Mouse (Mus musculus): ENCODE results near the gene Etv6. TPM values are rescaled to one million over a fixed set of nuclear protein-coding genes. Genes with fewer than 3 reads are reported as not detected.

The Etv6 gene
- polyA plus RNA-seq, 1 experiment from 2014 or later: 6.9 TPM

- no peak overlapping the region for H3K4me2 ChIP-seq
- no peak overlapping the region for H3K27ac ChIP-seq (replicated peaks)
- H3K9ac ChIP-seq: no peak overlapping the region
- H3K4me3 ChIP-seq: no peak overlapping the region
- 12% methylated on average over 5 of the region's 5 CpGs for WGBS
- no peaks in the 10 kb centered on the region for H3K9me3 ChIP-seq
- ATAC-seq (ENCODE audit: low read depth): no peak
- H3K27me3 ChIP-seq: no peaks in the 10 kb centered on the region
- peaks cover 79% of the 10 kb centered on the region for H3K4me1 ChIP-seq (replicated peaks)
- H3K36me3 ChIP-seq: no peaks in the 10 kb centered on the region
Measured at GRCm38 (mm10) chr6:134046136-134046535, 10.6 kb downstream of the Etv6 start.

GRCm38 (mm10) chr6:134047249-134047648 is 11.7 kb downstream of the Etv6 start:
- Histone ChIP-seq H3K9me3 (no peaks in the 10 kb centered on the region), H3K4me2 (no peak overlapping the region), H3K36me3 (no peaks in the 10 kb centered on the region), H3K9ac (no peak overlapping the region), H3K27me3 (no peaks in the 10 kb centered on the region), H3K4me1 (replicated peaks) (peaks cover 72% of the 10 kb centered on the region), H3K27ac (replicated peaks) (no peak overlapping the region), H3K4me3 (no peak overlapping the region)
- 48% methylated on average over 5 of the region's 5 CpGs for whole genome bisulfite sequencing
- no peak for ATAC-seq (ENCODE audit: low read depth)

- WGBS: 88% methylated on average over 6 of the region's 6 CpGs
- ATAC-seq (ENCODE audit: low read depth): no peak
- H3K4me3 ChIP-seq: no peak overlapping the region
Measured at GRCm38 (mm10) chr6:134047974-134048373, 12.5 kb downstream of the Etv6 start.

GRCm38 (mm10) chr6:134048965-134049364 is 13.5 kb downstream of the Etv6 start:
- H3K9me3 ChIP-seq: no peaks in the 10 kb centered on the region
- H3K27me3 ChIP-seq: no peaks in the 10 kb centered on the region
- 56% methylated on average over 6 of the region's 6 CpGs for WGBS
- H3K4me1 ChIP-seq (replicated peaks): peaks cover 57% of the 10 kb centered on the region
- H3K4me2 ChIP-seq: no peak overlapping the region
- no peak overlapping the region for H3K4me3 ChIP-seq
- H3K27ac ChIP-seq (replicated peaks): no peak overlapping the region
- H3K36me3 ChIP-seq: no peaks in the 10 kb centered on the region
- ATAC-seq (ENCODE audit: low read depth): no peak
- H3K9ac ChIP-seq: no peak overlapping the region

More at GRCm38 (mm10) chr6:134047974-134048373, 12.5 kb downstream of the Etv6 start:
- Histone ChIP-seq H3K36me3 (no peaks in the 10 kb centered on the region), H3K4me2 (no peak overlapping the region), H3K27ac (replicated peaks) (no peak overlapping the region), H3K4me1 (replicated peaks) (peaks cover 67% of the 10 kb centered on the region), H3K9me3 (no peaks in the 10 kb centered on the region), H3K9ac (no peak overlapping the region), H3K27me3 (no peaks in the 10 kb centered on the region)

GRCm38 (mm10) chr6:134050466-134050865 is 15.0 kb downstream of the Etv6 start:
- Histone ChIP-seq H3K4me1 (replicated peaks) (peaks cover 42% of the 10 kb centered on the region), H3K27ac (replicated peaks) (no peak overlapping the region), H3K9me3 (no peaks in the 10 kb centered on the region), H3K4me3 (no peak overlapping the region), H3K36me3 (no peaks in the 10 kb centered on the region), H3K4me2 (no peak overlapping the region), H3K9ac (no peak overlapping the region), H3K27me3 (no peaks in the 10 kb centered on the region)
- ATAC-seq (ENCODE audit: low read depth): no peak
- WGBS: 79% methylated on average over 8 of the region's 8 CpGs

- no peaks in the 10 kb centered on the region for H3K27me3 ChIP-seq
- no peaks in the 10 kb centered on the region for H3K9me3 ChIP-seq
- H3K4me3 ChIP-seq: no peak overlapping the region
- 59% methylated on average over 7 of the region's 7 CpGs for WGBS
- no peak overlapping the region for H3K9ac ChIP-seq
- peaks cover 29% of the 10 kb centered on the region for H3K4me1 ChIP-seq (replicated peaks)
- no peak overlapping the region for H3K27ac ChIP-seq (replicated peaks)
- no peak for ATAC-seq (ENCODE audit: low read depth)
- no peaks in the 10 kb centered on the region for H3K36me3 ChIP-seq
- no peak overlapping the region for H3K4me2 ChIP-seq
Measured at GRCm38 (mm10) chr6:134051950-134052349, 16.4 kb downstream of the Etv6 start.

GRCm38 (mm10) chr6:134053146-134053545 is 17.6 kb downstream of the Etv6 start:
- no peak overlapping the region for H3K27ac ChIP-seq (replicated peaks)
- no peak overlapping the region for H3K4me3 ChIP-seq
- H3K9ac ChIP-seq: no peak overlapping the region
- H3K36me3 ChIP-seq: no peaks in the 10 kb centered on the region
- no peaks in the 10 kb centered on the region for H3K9me3 ChIP-seq
- H3K4me2 ChIP-seq: no peak overlapping the region
- H3K4me1 ChIP-seq (replicated peaks): peaks cover 36% of the 10 kb centered on the region
- H3K27me3 ChIP-seq: no peaks in the 10 kb centered on the region
- ATAC-seq (ENCODE audit: low read depth): no peak
- WGBS: 95% methylated on average over 10 of the region's 10 CpGs

GRCm38 (mm10) chr6:134053566-134053965 is 18.1 kb downstream of the Etv6 start:
- H3K4me1 ChIP-seq (replicated peaks): peaks cover 40% of the 10 kb centered on the region
- WGBS: 87% methylated on average over 7 of the region's 7 CpGs
- H3K9ac ChIP-seq: no peak overlapping the region
- H3K27ac ChIP-seq (replicated peaks): no peak overlapping the region
- H3K9me3 ChIP-seq: no peaks in the 10 kb centered on the region
- no peak for ATAC-seq (ENCODE audit: low read depth)
- H3K27me3 ChIP-seq: no peaks in the 10 kb centered on the region
- no peaks in the 10 kb centered on the region for H3K36me3 ChIP-seq
- H3K4me3 ChIP-seq: no peak overlapping the region
- no peak overlapping the region for H3K4me2 ChIP-seq

GRCm38 (mm10) chr6:134055588-134055987 is 20.1 kb downstream of the Etv6 start:
- no peaks in the 10 kb centered on the region for H3K27me3 ChIP-seq
- no peak overlapping the region for H3K4me2 ChIP-seq
- H3K36me3 ChIP-seq: no peaks in the 10 kb centered on the region
- no peak overlapping the region for H3K27ac ChIP-seq (replicated peaks)
- H3K4me1 ChIP-seq (replicated peaks): peaks cover 41% of the 10 kb centered on the region
- H3K4me3 ChIP-seq: no peak overlapping the region
- WGBS: 79% methylated on average over 7 of the region's 7 CpGs
- ATAC-seq (ENCODE audit: low read depth): no peak
- H3K9me3 ChIP-seq: no peaks in the 10 kb centered on the region
- no peak overlapping the region for H3K9ac ChIP-seq

- no peak for ATAC-seq (ENCODE audit: low read depth)
- no peaks in the 10 kb centered on the region for H3K9me3 ChIP-seq
- peaks cover 45% of the 10 kb centered on the region for H3K4me1 ChIP-seq (replicated peaks)
- H3K4me3 ChIP-seq: no peak overlapping the region
- no peaks in the 10 kb centered on the region for H3K36me3 ChIP-seq
- 51% methylated on average over 4 of the region's 4 CpGs for WGBS
- peak overlapping the region; percentile 41 for H3K9ac ChIP-seq
- no peaks in the 10 kb centered on the region for H3K27me3 ChIP-seq
- H3K4me2 ChIP-seq: 0 out of 2 replicates have a peak overlapping the region, but pooled peaks have one; percentile 16
- peak overlapping the region; percentile 62 for H3K27ac ChIP-seq (replicated peaks)
Measured at GRCm38 (mm10) chr6:134058451-134058850, 23.0 kb downstream of the Etv6 start.

- Histone ChIP-seq H3K4me3 (no peak overlapping the region), H3K9ac (peak overlapping the region; percentile 41), H3K27me3 (no peaks in the 10 kb centered on the region), H3K4me1 (replicated peaks) (peaks cover 45% of the 10 kb centered on the region), H3K36me3 (no peaks in the 10 kb centered on the region), H3K4me2 (peak overlapping the region; percentile 16; the same call in 1 of the 2 replicates), H3K27ac (replicated peaks) (peak overlapping the region; percentile 62), H3K9me3 (no peaks in the 10 kb centered on the region)
- ATAC-seq (ENCODE audit: low read depth): peak; percentile 69
- WGBS: 39% methylated on average over 10 of the region's 10 CpGs
Measured at GRCm38 (mm10) chr6:134058886-134059551, 23.5 kb downstream of the Etv6 start.

GRCm38 (mm10) chr6:134059552-134059891 is 24.0 kb downstream of the Etv6 start:
- H3K9ac ChIP-seq: no peak overlapping the region
- H3K27ac ChIP-seq (replicated peaks): peak overlapping the region; percentile 62; the same call in 1 of the 2 replicates
- H3K4me3 ChIP-seq: no peak overlapping the region
- H3K4me1 ChIP-seq (replicated peaks): peaks cover 45% of the 10 kb centered on the region
- WGBS: 75% methylated on average over 10 of the region's 10 CpGs
- H3K4me2 ChIP-seq: no peak overlapping the region
- H3K27me3 ChIP-seq: no peaks in the 10 kb centered on the region
- peak; percentile 28 for ATAC-seq (ENCODE audit: low read depth)
- H3K9me3 ChIP-seq: no peaks in the 10 kb centered on the region
- H3K36me3 ChIP-seq: no peaks in the 10 kb centered on the region

- 59% methylated on average over 9 of the region's 9 CpGs for WGBS
- H3K36me3 ChIP-seq: no peaks in the 10 kb centered on the region
- peaks cover 45% of the 10 kb centered on the region for H3K4me1 ChIP-seq (replicated peaks)
- ATAC-seq (ENCODE audit: low read depth): no peak
- no peaks in the 10 kb centered on the region for H3K27me3 ChIP-seq
- no peaks in the 10 kb centered on the region for H3K9me3 ChIP-seq
- H3K27ac ChIP-seq (replicated peaks): no peak overlapping the region
- H3K4me3 ChIP-seq: no peak overlapping the region
- H3K9ac ChIP-seq: no peak overlapping the region
- no peak overlapping the region for H3K4me2 ChIP-seq
Measured at GRCm38 (mm10) chr6:134060036-134060435, 24.5 kb downstream of the Etv6 start.

Measured in neural tube, embryonic 13.5 days (tissue).